Mouse (Mus musculus) megakaryocyte progenitor cell, adult 5-6 weeks (primary cell): ENCODE results near the gene Ormdl1. TPM values are rescaled to one million over a fixed set of nuclear protein-coding genes. Genes with fewer than 3 reads are reported as not detected.
"Not testable (repeated sequence)": the region's sequence is repeated elsewhere in the genome, so short reads cannot be mapped to it uniquely, and the experiment has no call there.

Source experiments
- ATAC-seq: replicated peaks from 2 replicates; pipeline ENCODE4 v1.8.0; 2016; ENCODE audit warnings: mild to moderate bottlenecking, moderate TSS enrichment, inconsistent platforms; ENCODE audit not compliant: poor library complexity
- total RNA-seq, 2 experiments: library from RNA; stranded (forward) in 1 of 2; stranded (reverse) in 1 of 2; fragments of 157-497, 149-512 nt in 1 of 2; fragments of 200-1000 nt in 1 of 2; gene quantifications; 2 replicates each; pipeline versions ENCODE4 v1.2.3 to v1.2.4; 2015 to 2017

Gene Ormdl1
- 28.1 and 29.8 TPM in 2 replicates for total RNA-seq (2015)
- total RNA-seq (2017): 27.3 and 29.8 TPM in 2 replicates

DNA sequence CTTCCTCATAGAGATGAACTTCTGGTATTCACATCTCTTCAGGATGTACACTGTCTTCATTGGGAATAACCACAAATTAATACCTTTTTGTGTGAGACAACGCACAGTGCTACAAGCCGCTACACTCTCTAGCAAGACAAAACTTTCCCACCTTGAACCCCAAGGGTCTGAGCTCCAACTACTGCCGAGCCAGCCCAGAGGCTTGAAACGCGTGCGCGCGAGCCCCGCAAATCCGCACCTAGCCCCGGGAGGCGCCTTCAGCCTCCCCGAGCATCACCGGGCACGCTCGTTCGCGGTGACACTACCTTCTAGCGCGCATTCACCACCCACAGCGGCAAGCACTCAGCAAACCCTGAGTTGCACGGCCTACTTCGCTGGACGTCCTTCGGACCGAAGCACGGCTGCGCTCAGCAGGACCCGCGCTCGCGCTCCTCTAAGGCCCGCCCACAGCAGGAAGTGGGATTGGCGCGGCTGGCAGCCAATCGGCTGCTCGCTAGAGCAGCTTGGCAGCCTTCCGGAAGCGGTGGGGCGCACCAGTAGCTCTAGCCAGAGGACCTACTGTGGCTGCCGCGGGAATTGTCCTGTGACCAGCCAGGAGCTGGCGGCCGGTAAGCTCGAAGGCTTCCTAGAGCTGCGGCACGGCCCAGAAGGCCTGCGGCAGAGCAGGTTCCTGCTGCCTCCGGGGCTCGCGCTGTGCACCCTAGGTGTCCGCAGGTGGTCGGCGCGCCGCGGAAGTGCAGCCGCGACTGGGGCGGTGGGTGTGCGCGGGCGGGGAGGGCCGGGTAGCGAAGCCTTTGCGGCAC, at the start of gene Ormdl1, which contains the start of the genes Pms1 and Gm28778:
TSS of gene Ormdl1 (plus strand) at position 515 of the 803 bp plus-strand sequence.
TSS of gene Pms1 (minus strand) at position 438 of the 803 bp plus-strand sequence.
TSS of gene Gm28778 (plus strand) at position 531 of the 803 bp plus-strand sequence.
- peak; percentile 97 for ATAC-seq

DNA sequence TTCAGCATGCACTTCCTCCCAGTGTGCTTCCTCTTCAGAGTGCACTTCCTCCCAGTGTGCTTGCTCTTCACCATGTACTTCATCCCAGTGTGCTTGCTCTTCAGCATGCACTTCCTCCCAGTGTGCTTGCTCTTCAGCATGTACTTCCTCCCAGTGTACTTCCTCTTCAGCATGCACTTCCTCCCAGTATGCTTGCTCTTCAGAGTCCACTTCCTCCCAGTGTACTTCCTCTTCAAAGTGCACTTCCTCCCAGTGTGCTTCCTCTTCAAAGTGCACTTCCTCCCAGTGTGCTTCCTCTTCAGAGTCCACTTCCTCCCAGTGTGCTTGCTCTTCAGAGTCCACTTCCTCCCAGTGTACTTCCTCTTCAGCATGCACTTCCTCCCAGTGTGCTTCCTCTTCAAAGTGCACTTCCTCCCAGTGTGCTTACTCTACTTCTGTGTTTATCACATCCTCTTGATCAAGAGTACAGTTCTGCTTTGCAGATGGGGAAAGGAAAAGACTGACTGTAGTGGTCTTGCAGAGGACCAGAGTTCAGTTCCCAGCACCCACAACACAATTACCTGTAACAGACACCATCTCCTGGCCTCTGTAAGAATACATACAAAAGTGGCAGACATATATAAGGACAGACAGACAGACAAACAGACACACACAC, 31.8 kb upstream of the Ormdl1 start:
- ATAC-seq: peak; percentile 50

DNA sequence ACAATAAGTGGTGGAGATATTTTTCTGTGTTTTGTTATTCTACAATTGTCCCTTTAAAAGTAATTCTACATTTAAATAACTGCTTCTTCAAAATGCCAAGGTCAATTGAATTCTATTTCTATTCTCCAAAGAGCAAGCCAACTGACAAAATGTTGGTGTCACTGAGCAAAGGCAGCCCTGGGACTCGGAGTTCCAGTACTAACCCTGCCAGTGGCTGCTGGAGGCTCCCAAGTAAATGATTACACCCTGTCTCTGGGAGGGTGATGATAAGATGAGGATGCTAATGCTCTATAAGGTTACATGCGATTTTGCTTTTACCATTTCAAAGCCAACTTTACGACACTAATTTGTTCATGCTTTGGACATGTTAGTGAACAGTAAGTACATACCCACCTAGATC, 27.0 kb upstream of the Ormdl1 start:
- ATAC-seq: no peak

DNA sequence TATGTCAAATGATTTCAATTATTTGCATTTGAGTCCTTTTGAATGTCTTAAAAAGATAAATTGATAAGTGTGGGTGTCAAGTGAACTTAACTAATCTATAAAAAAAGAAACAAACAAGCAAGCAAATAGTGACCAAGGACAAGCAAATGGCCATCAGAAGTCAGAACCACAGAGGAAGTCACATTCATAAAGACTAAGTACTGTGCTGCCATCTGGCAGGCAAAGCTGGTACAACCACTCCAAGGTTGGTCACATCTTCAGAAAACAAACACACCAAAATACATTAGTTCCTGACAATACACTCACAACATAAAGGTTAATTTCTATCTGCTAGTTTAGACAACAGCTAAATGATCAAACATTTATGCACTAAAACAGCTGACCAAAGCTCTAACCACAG, 24.2 kb upstream of the Ormdl1 start:
- ATAC-seq: peak; percentile 65

DNA sequence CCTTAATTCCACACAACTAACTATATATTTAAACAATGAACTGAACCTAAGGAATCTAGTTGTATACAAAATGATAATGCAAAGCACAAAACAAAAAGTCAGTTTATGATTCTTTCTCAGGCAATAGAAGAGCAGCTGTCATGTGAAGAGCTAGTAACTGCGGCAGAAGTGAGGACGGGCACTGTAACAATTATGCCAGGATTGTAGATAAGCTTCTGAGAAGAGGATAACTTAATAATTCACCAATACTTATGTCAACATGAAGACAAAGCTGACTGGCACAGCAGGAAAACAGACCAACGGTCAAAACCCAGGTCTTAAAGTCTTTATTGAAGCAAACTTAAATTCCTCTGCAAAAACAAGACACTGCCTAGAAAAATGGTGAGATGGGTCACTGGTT, 5.7 kb upstream of the Ormdl1 start:
- no peak for ATAC-seq

DNA sequence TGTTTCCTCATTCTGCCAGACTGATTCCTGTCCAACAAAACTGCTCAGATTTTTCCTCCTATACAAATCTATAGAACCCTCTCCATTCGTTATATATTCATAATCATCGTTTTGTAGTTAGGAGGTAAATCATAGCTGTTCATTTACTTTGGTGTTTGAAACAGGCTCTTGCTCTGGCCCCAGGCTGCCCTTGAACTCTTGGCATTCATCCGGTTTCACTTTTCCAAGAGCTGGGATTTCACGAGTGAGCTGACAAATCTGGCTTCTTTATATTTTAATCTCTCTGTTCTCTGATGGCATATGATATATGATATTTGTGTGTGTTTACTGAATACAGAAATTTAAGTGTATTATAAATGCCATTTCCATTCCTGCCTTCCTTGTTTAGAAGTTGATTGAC, 3.6 kb downstream of the Ormdl1 start:
- no peak for ATAC-seq

DNA sequence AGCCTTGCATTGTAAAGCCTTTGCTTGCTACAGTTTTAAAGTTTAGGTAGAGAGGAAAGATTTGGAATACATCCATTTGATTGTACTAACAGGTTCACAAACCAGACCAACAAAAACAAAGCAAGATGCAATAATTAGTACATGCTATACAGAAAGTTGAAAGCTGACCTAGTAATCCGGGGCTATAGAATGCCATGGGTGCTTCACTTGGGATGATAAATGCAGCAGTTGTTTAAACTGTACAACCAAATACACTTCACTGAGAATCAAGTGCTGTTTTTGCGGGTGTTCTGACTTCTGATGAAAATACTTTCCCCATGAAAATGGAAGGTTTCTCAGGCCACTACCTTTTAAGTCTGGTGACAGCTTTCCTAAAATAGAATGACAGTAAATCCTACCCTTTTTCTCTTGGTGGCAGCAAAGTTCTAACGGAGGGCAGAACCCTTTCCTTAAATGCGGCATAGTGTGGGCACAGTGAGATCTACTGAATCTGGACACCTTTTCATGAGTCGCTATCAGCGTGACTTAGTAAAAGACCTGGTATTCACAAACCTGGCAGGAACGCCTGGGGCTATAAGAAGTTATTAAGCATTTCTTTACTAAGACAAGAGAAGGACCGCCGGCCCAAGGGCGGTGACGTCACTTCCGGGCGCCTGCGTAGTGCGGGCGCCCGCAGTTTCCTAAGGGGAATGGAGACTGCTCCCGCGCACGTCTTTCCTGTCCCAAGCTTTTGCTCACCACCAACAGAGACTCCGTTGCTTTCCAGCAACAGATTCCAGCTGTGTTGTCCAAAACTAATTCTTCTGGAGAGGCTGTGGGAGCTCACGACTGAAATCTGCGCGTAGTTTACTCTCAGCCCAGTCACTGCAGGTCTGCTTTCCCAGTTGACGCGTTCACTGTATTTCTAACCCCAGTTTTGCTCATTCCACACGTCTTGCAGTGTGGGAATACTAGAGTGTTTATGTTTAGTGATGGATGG, 16.4 kb downstream of the Ormdl1 start, which contains the start of gene Osgepl1:
TSS of gene Osgepl1 (plus strand) at position 636 of the 979 bp plus-strand sequence.
- peak; percentile 95 for ATAC-seq

DNA sequence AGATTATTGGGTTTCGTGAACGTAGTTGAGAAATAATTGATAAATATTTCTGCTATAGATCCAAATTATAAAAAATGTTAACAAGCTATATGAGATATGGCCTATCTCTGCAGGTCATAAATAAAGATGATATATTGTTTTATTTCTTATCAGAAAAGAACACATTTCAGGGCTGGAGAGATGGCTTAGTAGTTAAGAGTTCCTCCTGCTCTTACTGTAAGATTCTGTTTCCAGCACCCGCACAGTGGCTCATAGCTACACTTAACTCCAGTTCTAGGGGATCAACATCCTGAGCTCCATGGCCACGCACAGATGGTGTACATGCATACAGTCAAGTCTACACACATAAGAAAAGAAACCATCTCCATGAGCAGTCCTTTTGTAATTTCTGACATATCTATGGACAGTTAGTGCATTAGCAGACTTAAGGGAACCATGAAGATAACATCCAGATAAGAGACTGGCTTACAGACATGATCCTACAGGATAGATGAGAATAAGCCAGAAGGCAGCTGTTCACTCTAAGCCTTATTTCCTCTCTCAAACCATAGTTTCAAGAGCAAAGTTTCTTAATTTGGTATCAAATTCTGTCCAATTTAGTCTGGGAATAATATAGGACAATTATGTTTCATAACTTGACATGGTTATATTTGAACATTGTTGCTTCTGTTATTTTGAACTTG, 24.9 kb downstream of the Ormdl1 start:
- peak; percentile 42; the same call in 1 of the 2 replicates for ATAC-seq

DNA sequence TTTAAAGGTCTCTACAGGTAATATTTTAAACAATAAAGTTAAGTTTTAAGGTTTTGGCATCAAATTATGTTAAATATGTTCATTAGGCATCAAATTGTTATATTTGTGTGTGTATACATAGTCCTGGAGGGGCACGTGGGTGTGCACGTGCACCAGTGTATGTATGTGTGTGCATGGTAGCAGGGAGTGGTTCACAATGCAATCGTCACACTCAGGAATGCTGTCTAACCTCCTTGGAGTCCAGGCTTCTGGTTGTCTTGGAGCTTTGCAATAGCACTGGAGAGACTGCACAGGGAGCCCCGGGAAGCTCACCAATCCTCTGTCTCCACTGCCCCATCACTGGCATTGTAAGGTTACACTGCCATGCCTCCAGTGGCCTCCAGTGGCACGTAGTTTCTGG, 26.4 kb downstream of the Ormdl1 start:
- no peak for ATAC-seq

DNA sequence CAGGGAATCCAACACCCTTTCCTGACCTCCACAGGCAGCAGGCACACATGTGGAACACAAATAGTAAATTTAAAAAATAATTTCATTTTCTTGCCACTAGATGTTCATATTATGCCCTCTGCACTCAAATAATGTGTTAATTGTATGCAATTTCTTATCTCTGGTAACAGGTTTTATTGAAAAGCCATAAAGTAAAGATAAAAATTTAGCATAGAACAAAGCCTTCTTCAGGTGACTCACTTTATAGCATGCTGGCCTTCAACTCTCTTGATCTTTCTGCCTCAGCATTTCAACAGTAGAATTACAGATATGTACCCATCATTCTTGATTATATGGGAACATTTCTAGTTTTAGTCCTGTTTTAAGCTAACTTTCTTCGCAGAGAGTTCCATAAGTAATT, 27.4 kb downstream of the Ormdl1 start:
- peak; percentile 54 for ATAC-seq

DNA sequence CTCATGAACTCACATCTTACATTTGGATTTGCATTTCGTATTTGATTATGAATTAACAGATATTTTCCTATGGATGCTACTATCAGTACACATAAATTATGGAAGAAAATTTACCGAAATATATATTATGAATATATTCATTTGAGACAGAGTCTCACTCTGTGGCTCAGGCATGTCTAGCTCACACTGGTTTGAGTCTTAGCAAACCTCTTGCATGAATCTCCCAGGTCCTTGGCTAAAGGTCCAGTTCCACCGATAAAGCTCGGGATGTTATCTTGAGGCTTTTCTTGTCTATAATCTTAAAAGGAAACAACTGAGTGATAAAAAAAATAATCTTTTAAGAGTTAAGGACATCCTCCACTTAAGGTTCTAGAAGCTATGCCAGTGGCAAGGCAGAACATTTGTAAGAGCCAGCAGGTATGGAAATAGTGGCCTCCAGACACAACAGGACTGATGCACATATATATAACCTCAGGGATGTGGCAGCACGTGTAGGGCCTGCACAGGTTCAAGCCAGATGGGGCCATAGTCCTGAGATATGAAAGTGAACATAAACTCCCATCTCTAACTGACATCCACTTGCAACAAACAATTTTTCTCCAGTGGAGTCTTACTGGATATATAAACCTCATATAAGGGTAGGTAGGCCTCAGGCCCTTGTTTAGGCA, 28.1 kb downstream of the Ormdl1 start:
- ATAC-seq: no peak

DNA sequence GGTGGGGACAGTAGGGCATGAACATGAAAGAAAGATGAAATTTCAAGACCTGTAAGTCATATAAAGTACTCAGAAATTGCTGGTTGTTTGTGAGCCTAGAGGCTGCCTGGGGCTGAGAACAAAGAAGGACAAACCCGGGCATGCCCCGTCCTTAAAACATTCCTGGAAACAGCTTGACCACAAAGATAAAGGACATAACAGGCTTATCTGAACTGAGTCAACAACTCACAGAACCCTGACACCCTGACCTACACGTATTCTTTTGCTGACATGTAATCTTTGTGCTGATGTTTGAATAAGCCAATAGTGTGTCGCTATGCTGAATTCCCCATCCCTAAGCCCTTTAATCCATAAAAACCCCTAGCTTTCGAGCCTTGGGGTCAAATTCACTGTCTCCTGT, 36.6 kb downstream of the Ormdl1 start:
- ATAC-seq: not testable (repeated sequence)

DNA sequence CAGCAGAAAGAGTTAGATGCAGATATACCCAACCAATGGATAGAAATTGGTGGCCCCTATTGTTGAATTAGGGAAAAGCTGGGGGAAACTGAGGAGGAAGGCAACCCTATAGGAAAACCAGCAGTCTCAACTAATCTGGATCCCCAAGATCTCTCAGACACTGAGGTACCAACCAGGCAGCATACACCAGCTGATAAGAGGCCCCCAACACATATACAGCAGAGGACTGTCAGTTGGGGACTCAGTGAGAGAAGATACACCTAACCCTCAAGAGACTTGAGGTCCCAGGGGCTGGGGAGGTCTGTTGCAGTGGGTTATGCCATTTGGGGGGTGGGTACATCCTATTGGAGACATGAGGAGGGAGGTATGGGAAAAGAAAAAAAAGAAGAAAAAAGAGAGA, 38.6 kb downstream of the Ormdl1 start:
- ATAC-seq: no peak

DNA sequence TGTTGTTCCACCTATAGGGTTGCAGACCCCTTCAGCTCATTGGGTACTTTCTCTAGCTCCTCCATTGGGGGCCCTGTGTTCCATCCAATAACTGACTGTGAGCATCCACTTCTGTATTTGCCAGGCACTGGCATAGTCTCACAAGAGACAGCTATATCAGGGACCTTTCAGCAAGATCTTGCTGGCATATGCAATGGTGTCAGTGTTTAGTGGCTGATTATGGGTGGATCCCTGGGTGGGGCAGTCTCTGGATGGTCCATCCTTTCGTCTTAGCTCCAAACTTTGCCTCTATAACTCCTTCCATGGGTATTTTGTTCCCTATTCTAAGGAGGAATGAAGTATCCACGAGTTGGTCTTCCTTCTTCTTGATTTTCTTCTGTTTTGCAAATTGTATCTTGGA, 40.5 kb downstream of the Ormdl1 start:
- ATAC-seq: not testable (repeated sequence)

DNA sequence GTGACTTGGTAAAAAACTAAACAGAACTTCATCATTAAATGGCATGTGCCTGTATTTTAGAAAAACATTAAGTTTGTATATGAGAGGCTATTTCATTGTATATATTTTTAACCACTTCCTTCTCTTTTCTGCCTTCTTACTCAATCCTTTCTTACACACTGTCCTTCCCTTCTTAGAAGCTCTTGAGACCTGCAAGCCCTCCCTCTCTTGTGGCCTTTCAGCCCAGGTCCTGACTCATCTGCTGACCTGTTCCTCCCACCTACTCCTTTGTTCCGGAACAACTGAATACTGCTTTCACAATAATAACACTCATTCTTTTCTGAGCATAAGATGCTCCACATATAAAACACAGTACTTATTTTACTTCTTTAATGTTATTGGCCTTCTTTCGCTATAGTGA, 44.2 kb downstream of the Ormdl1 start:
- peak; percentile 99 for ATAC-seq

DNA sequence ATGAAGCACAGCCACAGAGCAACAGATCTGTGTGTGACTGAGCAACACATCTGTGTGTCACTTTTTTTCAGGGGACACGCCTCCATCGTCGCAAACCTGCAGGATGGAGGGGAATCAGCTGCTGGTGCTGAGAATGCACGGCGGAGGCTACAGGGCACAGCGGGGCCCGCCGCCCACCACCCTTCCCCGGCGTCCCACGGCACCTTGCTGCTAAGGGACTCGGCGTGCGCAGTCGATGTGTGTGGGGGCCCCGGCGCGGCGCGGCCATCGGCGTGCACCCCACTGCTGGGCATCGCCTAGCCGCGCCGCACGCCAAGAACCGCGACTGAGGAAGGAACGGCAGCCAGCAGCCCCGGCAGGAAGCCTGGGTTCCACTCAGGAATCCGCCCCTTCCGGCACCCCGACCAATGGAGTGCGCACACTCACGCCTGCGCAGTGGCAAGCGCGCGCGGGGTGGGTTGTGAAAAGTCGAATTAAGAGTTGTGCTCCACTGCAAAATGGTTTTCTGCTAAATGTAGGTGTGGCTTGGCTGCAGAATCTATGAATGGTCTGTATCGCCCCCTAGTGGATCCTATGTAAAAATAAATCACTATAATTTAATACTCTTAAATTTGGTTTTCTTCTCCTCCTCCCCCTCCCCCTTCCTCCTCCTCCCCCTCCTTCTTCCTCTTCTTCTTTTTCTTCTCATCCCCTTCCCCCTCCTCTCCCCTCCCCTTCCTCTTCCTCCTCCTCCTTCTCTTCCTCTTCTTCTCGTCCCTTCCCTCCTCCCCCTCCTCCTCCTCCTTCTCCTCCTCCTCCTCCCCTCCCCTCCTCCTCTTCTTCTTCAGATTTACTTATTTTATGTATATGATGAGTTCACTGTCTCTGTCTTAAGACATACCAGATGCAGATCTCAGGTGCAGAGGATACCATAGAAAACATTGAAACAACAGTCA, 55.7 kb downstream of the Ormdl1 start, which contains the start of the genes Asdurf, Gm28551 and Asnsd1:
TSS of gene Asdurf (minus strand) at position 293 of the 935 bp plus-strand sequence.
TSS of gene Gm28551 (minus strand) at position 341 of the 935 bp plus-strand sequence.
TSS of gene Asnsd1 (minus strand) at position 426 of the 935 bp plus-strand sequence.
- ATAC-seq: peak; percentile 99

DNA sequence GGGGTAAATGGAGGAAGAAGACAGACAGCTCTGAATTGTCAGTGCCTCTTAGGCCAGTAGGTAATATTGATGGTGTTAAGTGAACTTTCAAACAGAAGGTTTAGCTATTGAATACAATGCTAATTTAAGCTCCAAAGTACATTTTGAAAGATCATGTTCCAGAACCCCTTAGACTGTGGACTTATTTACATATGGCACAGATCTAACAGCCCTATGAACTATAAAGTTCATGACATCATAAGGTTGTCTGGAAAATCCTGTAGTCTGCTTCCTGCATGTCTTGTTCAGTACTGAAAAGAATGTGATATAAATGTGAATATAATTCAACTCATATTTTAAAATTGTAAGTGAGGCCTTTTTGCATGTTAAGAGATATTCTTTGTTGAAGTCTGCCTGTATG, 62.1 kb downstream of the Ormdl1 start:
- ATAC-seq: no peak
